Mouse (Mus musculus) intestine, embryonic 16.5 days (tissue): Measurements from ENCODE around the gene Pon2. TPM values are rescaled to one million over a fixed set of nuclear protein-coding genes. Genes with fewer than 3 reads are reported as not detected.

Experiments
- ATAC-seq: fragments of 200-750 bp; cut with Nextera tagmentation; 2 replicates; pipeline ENCODE4 v1.8.0; 2017; ENCODE audit warnings: moderate TSS enrichment, moderate library complexity
- H3K27ac ChIP-seq: fragments of 300-500 bp; sonication (generic); 2 replicates; pipeline ENCODE4 v1.5.1; 2014; ENCODE audit warnings: mild to moderate bottlenecking, low read length
- H3K27me3 ChIP-seq: fragments of 300-500 bp; sonication (generic); replicated peaks from 2 replicates; pipeline ENCODE4 v1.6.1; 2014; ENCODE audit warnings: low read length, control low read depth, mixed read lengths; ENCODE audit not compliant: control insufficient read depth, insufficient read depth
- H3K36me3 ChIP-seq: fragments of 300-500 bp; sonication (generic); 2 replicates; pipeline ENCODE4 v1.6.1; 2014; ENCODE audit warnings: low read length, control low read depth; ENCODE audit not compliant: control insufficient read depth, insufficient read depth
- H3K4me1 ChIP-seq: fragments of 300-500 bp; sonication (generic); 2 replicates; pipeline ENCODE4 v1.6.1; 2014; ENCODE audit warnings: low read length, control low read depth, mixed read lengths; ENCODE audit not compliant: control insufficient read depth, insufficient read depth
- H3K4me2 ChIP-seq: fragments of 300-500 bp; sonication (generic); 2 replicates; pipeline ENCODE4 v1.6.1; 2014; ENCODE audit warnings: low read depth, low read length, control low read depth
- H3K4me3 ChIP-seq: fragments of 300-500 bp; sonication (generic); 2 replicates; pipeline ENCODE4 v1.5.1; 2014; ENCODE audit warnings: mild to moderate bottlenecking, low read length
- H3K9ac ChIP-seq: fragments of 300-500 bp; sonication (generic); 2 replicates; pipeline ENCODE4 v1.6.1; 2014; ENCODE audit warnings: low read depth, low read length
- H3K9me3 ChIP-seq: fragments of 300-500 bp; sonication (generic); 2 replicates; pipeline ENCODE4 v1.6.1; 2016; ENCODE audit warnings: low read length, control low read depth; ENCODE audit not compliant: control insufficient read depth
- WGBS: fragments of 180-500 bp; shearing (Covaris S2); extraction: QIAGEN DNeasy Blood & Tissue Kit; methylation state at CpG from one replicate; pipeline ENCODE4 v1.1.7; 2014; 5-methylcytosine and 5-hydroxymethylcytosine counted together
- polyA plus RNA-seq: library from polyadenylated mRNA; unstranded; fragments of >200 nt; fragmentation: Nextera tagmentation; extraction: Ambion mirVana; gene quantifications from 2 replicates; pipeline ENCODE4 v1.2.1, GENCODE M21; 2015

Gene Pon2
- polyA plus RNA-seq, 1 experiment from 2014 or later: 89.7 TPM

DNA sequence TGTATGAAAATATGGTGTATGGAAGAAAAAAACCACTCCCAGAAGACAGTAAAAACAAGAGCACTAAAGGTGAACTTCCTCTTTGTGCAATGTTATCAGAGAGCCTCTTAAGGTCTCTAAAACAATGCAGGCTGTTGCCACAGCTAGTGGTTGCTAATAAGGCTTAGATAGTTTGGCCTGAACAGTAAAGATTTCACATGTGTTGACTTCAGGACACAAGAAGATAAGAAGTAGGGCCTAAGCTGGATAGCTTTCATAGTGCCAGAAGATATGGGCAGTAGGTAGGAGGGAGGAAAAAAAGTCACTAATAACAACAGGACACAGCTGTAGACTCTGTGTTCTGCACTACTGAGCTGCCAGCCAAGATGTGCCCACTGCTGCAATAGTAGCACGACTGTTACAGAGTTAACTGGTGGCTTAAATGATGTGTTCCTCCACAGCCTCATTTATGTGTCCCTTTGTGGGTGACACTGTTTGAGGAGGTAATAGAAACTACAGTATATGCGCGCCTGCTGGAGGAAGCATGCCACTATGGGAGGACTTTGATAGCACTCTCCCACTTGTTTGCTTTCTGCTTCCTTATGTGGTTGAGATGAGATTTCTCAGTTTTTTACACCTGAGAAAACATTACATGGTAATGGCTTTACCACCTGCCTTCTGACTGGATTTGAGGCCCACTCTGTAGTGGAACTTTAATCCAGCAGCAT is 17.0 kb upstream of the Pon2 start:
- Histone ChIP-seq H3K9ac (no peak overlapping the region), H3K9me3 (no peaks in the 10 kb centered on the region; the same call in 1 of the 2 replicates), H3K36me3 (no peaks in the 10 kb centered on the region), H3K4me3 (no peak overlapping the region), H3K27me3 (no peaks in the 10 kb centered on the region), H3K4me1 (no peaks in the 10 kb centered on the region), H3K4me2 (no peak overlapping the region), H3K27ac (peak overlapping the region; percentile 70)
- WGBS: 73% methylated on average over 3 of the region's 3 CpGs
- peak; percentile 90 for ATAC-seq

DNA sequence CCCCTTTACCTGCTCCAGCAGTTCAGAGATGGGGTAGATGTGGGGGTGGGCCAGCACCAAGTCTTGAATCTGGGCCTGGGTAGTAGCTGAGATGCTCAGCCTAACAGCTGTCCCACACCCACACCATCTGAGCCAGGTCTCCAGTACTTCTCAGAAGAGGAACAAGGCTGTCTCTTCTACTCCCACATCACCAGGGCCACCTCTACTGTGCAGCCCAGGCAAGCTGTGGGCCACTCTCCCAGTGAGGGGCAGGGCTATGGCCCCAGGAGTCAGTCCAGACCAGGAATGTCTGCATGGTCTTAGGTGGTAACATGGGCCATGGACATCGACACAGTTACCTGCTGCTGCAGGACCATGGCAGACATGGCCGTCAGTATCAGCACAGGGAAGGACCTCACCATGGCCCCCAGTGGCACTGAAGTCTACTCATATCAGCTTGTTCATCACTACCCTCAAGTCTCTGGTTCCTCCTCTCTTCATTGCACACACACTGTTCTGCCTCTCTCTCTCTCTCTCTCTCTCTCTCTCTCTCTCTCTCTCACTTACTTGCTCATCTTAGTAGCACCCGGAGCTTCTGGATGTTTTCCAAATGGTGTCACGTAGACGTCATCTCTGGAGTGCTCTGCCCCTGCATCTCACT is 15.8 kb upstream of the Pon2 start:
- no peak overlapping the region for H3K27ac ChIP-seq
- H3K4me3 ChIP-seq: no peak overlapping the region
- WGBS: 77% methylated on average over 5 of the region's 5 CpGs
- H3K36me3 ChIP-seq: no peaks in the 10 kb centered on the region
- H3K9me3 ChIP-seq: no peaks in the 10 kb centered on the region; the same call in 1 of the 2 replicates
- no peaks in the 10 kb centered on the region for H3K4me1 ChIP-seq
- no peak overlapping the region for H3K9ac ChIP-seq
- ATAC-seq: peak; percentile 20; the same call in 1 of the 2 replicates
- H3K4me2 ChIP-seq: no peak overlapping the region
- no peaks in the 10 kb centered on the region for H3K27me3 ChIP-seq

DNA sequence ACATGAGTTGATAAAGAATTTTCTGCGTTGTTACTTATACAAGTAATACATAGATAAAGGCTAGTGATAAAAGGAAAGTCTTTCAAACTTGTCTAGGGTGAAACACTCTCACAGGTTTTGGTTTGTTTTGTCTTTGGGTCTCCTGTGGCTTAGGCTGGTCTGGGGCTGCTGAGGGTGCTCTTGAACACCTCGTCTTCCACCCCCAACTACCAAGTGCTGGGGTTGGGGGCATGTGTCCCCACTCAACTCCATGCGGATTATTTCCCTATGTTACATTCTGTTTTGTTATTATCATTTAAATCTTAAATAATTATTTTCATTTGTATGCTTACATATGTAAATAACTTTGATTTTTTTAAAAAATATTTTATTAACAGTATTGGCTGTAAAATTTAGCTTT is 12.2 kb upstream of the Pon2 start:
- no peak for ATAC-seq
- 82% methylated on average over 3 of the region's 3 CpGs for WGBS
- H3K27me3 ChIP-seq: no peaks in the 10 kb centered on the region
- no peaks in the 10 kb centered on the region for H3K4me1 ChIP-seq
- no peak overlapping the region for H3K27ac ChIP-seq
- H3K9ac ChIP-seq: no peak overlapping the region
- H3K4me2 ChIP-seq: no peak overlapping the region
- no peaks in the 10 kb centered on the region for H3K36me3 ChIP-seq
- H3K4me3 ChIP-seq: no peak overlapping the region
- no peaks in the 10 kb centered on the region for H3K9me3 ChIP-seq

DNA sequence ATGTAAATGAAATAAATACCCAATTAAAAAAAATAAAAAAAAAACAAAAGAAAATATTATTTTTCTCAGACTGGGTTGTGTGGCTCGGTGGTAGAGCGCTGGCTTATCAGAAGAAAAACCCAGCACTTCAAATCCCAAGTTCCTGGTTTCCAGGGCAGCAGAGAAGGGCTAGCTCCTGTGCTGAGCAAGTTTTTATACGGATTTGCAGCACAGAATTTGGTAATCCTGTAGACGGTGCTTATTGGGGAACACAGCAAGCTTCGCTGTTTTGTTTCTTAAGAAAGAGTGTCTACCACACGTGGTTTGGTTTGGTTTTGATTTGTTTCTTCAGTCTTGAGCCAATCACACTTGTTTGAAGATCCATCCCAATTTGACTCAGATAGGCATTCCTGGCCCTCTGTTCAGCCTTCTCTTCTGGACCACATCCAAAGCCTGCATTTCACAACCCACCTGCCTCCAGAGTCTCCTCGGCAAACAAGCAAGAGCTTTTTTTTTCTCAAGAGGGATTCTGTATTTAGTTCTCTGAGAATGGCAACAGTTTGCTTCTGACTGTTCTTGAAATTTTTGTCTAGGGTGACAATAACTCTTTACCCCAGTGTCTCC is 11.4 kb upstream of the Pon2 start:
- Histone ChIP-seq H3K9ac (no peak overlapping the region), H3K9me3 (no peaks in the 10 kb centered on the region), H3K4me2 (no peak overlapping the region), H3K4me1 (no peaks in the 10 kb centered on the region), H3K27me3 (no peaks in the 10 kb centered on the region), H3K27ac (no peak overlapping the region), H3K36me3 (no peaks in the 10 kb centered on the region), H3K4me3 (no peak overlapping the region)
- ATAC-seq: no peak
- 78% methylated on average over 7 of the region's 7 CpGs for WGBS

DNA sequence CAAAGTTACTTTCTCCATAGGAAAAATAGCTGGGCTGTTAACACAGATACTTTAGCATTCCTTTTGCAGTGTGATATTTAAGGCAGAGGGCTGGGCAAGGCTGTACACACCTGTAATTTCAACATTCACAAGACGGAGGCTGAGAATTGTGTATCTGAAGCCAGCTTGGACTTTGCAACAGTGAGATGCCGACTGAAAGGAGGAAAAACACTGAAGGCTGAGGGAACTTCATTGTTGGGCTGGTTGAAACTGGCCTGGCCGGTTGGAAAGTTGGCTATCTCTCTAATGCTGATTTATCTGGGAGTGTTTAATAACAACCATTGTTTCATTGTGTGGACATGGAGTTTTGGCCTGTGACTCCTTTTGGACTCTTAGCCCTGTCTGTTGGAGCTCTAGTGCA is 7.7 kb upstream of the Pon2 start:
- Histone ChIP-seq H3K36me3 (no peaks in the 10 kb centered on the region), H3K27ac (peak overlapping the region; percentile 49; the same call in 1 of the 2 replicates), H3K9me3 (no peaks in the 10 kb centered on the region), H3K4me1 (no peaks in the 10 kb centered on the region), H3K9ac (no peak overlapping the region), H3K4me2 (no peak overlapping the region), H3K27me3 (no peaks in the 10 kb centered on the region), H3K4me3 (no peak overlapping the region)
- ATAC-seq: peak; percentile 89
- WGBS: 51% methylated on average over 3 of the region's 3 CpGs

DNA sequence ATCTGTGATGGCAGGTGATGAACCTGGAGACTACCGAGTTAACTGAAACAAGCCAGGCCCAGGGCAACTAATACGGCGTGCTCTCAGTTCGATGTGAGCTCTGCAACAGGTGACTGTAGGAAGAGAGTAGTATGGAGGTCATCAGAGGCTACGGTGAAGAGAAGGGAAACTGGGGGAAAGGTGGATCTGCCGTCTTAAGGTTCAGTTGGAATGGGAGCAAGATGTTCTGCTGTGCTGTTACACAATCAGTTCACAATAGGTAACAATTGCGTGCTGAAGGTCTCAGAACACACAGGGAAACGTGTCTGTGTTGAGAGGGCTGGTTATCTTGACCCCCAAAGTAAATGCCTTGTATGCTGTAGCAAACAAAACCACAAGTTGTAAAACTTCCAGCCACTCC is 6.7 kb upstream of the Pon2 start:
- ATAC-seq: peak; percentile 40; the same call in 1 of the 2 replicates
- no peaks in the 10 kb centered on the region for H3K36me3 ChIP-seq
- no peaks in the 10 kb centered on the region for H3K4me1 ChIP-seq
- H3K9me3 ChIP-seq: no peaks in the 10 kb centered on the region
- no peak overlapping the region for H3K4me2 ChIP-seq
- H3K4me3 ChIP-seq: no peak overlapping the region
- WGBS: 78% methylated on average over 8 of the region's 8 CpGs
- no peak overlapping the region for H3K27ac ChIP-seq
- no peaks in the 10 kb centered on the region for H3K27me3 ChIP-seq
- H3K9ac ChIP-seq: no peak overlapping the region

DNA sequence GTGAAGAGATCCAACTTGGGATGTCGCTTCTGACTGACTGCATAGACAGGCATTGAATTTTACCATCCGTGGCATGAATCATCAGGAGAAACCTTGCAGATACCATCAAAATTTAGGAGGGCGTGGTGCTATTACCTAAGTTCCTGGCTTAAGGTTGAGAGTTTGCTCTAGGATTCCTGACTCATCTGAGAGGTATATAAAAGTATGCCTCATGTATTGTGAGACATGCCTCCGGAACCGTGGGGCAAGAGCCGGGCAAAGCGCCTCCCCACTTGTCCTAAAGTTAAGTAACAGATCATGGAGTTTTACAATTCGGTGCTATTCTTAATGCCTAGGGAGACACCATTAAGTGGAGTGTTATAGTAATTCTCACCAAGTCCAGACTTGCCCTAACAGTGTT is 2.4 kb upstream of the Pon2 start:
- WGBS: 88% methylated on average over 8 of the region's 8 CpGs
- Histone ChIP-seq H3K4me2 (no peak overlapping the region), H3K9me3 (no peaks in the 10 kb centered on the region), H3K27me3 (no peaks in the 10 kb centered on the region), H3K36me3 (no peaks in the 10 kb centered on the region), H3K4me1 (peaks cover 10% of the 10 kb centered on the region; the same call in 1 of the 2 replicates), H3K9ac (no peak overlapping the region), H3K4me3 (no peak overlapping the region), H3K27ac (no peak overlapping the region)
- ATAC-seq: no peak

DNA sequence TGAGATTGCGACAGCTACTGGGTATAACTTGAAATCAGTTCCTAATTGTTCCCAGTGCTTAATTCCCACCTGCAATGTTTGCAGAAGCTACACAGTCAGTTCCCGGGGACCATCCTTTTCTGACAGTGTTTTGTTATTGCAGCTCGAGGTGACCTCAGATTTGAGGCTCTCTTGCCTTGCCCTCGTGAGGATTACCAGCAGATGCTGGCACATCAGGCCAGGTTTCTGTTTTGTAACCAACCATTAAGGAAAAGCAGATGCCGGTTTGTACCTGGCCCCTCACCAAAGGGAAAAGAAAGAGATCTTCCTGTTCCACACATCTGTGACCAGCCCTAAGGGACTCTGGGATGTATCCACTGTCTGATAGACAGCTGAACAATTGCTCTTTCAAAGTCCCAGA is 1.3 kb upstream of the Pon2 start:
- no peak overlapping the region for H3K4me3 ChIP-seq

DNA sequence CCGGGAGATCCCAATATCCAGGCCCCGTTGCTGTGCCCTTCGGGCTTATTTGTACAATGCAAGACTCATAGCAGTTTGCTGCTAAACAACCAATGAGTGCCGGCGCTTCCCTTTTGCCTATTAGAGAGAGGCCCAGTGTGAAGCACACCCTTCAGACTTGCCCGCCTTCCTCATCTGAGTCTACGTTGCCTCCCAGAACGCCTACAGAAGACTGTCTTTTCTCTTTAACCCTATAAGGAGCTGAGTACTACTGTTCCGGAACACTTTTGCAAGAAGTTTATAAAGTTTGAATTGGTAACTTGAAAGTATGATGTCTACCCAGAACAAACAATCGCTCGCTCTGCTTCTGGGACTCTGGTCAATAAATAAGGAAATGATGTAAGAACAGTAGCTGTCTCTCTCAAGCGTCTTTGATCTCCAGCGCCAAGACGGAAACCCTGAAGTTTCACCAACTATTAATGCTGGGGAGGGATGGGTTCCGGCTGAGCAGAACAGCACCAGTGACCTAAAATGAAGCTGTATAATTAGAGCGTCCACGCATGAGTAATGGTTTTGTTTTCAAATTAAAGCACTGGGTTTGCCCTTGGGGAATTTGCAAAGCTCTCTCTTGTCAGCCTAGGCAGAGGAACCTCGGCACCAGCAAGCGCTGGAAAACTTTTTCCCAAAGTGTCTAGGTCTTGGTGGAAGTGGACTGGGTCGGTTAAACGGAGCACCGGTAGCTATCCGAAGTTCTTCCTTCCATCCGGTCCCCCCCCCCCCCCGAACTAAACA is 749 bp downstream of the Pon2 start:
- H3K36me3 ChIP-seq: peaks cover 2% of the 10 kb centered on the region; the same call in 1 of the 2 replicates
- peaks cover 10% of the 10 kb centered on the region; the same call in 1 of the 2 replicates for H3K4me1 ChIP-seq
- H3K4me2 ChIP-seq: peak overlapping the region; percentile 73
- H3K27ac ChIP-seq: peak overlapping the region; percentile 94
- no peaks in the 10 kb centered on the region for H3K27me3 ChIP-seq
- WGBS: 3% methylated on average over 25 of the region's 25 CpGs
- H3K9me3 ChIP-seq: no peaks in the 10 kb centered on the region
- H3K4me3 ChIP-seq: peak overlapping the region; percentile 73
- peak; percentile 79 for ATAC-seq
- peak overlapping the region; percentile 95 for H3K9ac ChIP-seq

More for the DNA sequence above, 1.3 kb upstream of the Pon2 start:
- Histone ChIP-seq H3K36me3 (peaks cover 2% of the 10 kb centered on the region; the same call in 1 of the 2 replicates), H3K9me3 (no peaks in the 10 kb centered on the region), H3K4me2 (no peak overlapping the region), H3K27me3 (no peaks in the 10 kb centered on the region), H3K9ac (no peak overlapping the region), H3K27ac (no peak overlapping the region), H3K4me1 (peaks cover 10% of the 10 kb centered on the region; the same call in 1 of the 2 replicates)
- no peak for ATAC-seq
- 69% methylated on average over 5 of the region's 5 CpGs for WGBS
